Mouse (Mus musculus): Measurements from ENCODE around the gene Ripor3.

The Ripor3 gene

GRCm38 (mm10) chr2:167984371-167984770, 26.0 kb downstream of the Ripor3 start:
- DNase-seq: no peak

DNA sequence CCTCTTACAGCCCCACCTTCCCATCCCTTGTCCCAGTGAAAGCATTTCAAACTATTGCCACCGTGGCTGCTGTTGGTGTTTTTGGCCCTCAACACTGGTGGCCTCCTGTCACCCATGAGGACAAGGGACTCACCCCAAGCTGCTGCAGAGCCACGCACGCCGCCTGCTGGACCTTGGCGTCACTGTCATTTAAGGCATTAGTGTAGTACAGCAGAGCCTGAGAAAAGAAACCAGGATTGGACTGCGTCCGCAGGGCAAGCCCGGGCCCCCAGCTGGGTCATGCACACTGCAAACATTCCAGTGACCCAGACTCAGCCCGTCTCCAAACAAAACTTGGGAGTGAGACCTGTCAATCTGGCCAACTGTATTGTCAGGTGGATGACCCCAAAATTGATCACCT, 27.8 kb downstream of the Ripor3 start:
- no peak for DNase-seq

DNA sequence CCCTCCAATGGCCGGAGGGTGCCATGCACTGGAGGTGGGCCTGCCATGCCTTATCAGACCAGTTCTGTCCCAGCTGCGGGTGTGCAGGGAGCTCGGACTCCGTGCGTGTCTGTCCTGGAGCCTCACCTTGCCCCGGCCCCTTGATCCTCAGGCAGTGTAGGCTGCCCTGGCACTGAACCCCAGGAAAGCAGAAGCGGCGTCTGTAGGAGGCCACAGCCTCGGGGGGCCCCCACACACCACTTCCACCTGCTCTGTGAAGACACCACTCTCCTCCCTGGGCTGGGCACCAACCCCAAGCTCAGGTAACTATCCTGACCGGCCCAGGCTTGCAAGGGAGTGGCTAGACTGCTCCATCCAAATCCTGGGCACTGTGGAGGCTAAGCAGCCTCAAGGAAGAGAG, 30.0 kb downstream of the Ripor3 start:
- no peak for DNase-seq

DNA sequence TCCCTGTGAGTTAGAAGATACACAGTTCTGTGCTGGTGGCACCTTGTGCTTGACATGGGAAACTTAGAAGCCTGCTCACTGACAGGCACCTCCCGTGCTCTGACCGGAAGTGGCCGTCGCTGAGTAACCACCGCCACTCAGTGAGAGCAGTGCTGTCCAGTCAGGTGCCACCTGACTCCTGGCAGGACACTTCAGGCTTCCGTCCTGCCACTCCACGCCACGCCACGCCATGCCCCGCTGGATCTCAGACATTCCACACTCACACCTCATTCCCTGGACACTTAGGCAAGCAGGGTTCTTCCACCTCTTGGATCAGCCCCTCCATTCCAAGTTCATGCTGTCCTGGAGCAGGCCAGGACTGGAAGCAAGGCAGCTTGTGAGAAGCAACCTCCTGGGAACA, 32.1 kb downstream of the Ripor3 start:
- DNase-seq: no peak

DNA sequence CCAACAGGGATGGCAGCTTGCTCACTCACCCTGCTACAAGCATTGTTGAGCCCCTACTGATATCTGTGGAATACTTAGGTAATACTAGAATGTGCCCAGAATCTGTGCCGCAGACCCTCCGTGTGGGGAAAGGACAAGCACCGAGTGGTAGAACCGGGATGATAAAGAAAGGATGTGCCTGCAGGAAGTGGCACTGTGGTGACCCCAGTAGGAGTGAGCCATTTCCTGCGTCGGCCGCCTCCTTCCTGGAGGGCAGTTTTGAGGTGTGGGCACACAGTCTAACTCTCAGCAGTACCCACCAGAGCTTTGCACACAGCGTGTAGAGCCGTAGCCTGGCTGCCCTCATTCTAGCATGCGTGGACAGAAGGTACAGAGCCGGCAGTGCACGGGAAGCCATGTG, 34.7 kb downstream of the Ripor3 start:
- no peak for DNase-seq

GRCm38 (mm10) chr2:167972809-167973208, 37.6 kb downstream of the Ripor3 start:
- DNase-seq: no peak

DNA sequence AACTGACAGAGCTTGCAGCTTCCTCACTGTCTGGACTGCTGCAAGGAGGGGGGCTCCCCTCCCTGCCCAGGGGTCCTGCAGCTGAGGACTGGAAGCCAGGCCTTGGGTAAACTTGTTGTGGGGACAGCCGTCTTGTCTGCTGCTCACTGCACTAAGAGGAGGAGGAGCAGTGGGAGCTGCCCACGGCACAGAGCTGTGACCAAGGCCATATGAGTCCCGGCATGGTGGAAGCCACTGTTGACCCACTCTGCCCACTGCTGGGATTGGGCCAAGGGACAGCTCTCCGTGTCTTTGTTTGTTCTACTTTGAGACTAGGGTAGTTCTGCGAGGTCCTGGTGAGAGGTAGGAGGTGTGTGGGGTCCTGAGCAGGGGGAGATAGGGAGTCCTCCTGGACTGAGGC, 38.3 kb downstream of the Ripor3 start:
- DNase-seq: no peak

- no peak for DNase-seq
Measured at GRCm38 (mm10) chr2:167969851-167970541, 40.4 kb downstream of the Ripor3 start.

GRCm38 (mm10) chr2:167968504-167968903, 41.9 kb downstream of the Ripor3 start:
- DNase-seq: no peak

DNA sequence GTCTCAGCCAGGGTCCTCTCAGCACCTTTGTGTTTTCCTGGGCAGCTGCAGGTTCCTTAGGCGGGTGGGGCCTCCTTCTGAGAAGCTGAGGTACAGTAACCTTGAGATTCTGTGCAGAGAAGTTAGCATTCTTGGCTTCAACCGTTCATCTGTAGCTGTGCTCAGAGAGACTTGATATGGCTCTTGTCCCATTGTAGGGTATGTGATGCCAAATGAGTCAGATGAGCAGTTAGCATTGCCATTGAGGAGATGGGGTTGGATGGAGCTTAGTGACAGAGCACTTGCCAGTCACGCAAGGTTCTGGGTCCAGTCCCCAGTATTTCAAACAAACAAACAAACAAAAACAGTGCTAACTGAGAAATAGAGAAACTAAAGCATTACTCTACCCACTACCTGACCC, 44.5 kb downstream of the Ripor3 start:
- DNase-seq: no peak

DNA sequence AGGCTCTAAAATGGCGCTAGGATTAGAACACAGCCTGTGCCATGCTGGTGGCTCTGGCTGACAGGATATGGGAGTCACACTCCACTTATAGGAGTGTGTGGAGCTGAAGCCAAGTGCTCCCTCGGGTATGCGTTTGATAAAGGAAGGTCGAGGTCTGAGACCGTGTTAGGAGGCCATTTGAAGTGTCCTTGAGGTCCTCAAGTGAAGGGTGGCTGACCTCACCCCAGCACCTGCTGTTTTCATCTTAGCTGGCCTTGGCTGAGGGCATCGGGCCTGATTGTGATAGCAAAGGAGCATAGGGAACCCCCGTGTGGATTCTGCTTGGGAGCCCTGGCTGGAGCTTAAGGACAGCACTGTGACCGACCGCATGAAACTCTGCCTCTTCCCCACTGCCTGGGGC, 46.1 kb downstream of the Ripor3 start:
- DNase-seq: no peak

DNA sequence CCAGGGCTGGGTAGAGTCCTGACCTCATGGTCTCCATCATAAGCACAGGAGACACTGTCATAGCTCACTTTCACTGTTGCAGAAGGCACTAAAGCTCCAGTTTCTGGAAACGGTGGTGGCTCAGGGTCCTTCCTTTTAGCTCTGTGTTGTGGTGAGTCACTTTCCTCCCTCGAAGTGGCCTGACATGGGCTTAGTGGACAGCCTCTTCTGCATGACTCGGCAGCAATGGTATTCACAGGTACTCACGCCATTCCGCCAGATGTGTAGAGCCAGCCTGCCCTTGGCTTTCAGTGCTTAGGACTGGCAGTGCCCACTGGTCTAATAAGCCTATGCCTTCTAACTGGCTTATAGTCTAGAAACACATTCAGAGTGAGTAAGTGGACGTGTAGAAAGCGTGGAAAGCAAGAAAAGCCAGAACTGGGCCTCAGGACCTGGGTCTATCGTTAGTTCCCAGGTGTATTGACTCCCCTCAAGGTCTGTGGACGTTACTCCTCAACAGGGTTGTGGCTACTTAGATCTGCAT, 46.6 kb downstream of the Ripor3 start:
- DNase-seq: no peak

GRCm38 (mm10) chr2:167963176-167963575, 47.2 kb downstream of the Ripor3 start:
- no peak for DNase-seq

DNA sequence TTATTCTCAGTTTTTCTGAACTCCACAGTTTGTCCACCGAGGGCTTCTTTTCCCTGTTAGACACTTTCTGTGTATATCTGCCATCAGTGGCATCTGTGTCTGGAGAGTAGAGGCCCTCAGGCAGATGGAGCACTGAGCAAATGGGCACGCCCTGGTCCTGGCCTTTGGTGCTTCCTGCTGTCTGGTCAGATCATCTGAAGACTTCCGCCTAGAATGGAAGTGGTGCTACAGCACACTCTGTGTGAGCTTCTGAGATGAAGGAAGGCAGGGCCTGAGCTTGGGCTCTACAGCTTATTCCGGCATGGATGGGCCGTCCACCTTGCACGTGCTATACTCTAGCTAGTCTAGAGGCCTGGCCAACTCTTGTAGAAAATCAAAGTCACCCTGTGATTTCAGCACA, 48.1 kb downstream of the Ripor3 start:
- no peak for DNase-seq

DNA sequence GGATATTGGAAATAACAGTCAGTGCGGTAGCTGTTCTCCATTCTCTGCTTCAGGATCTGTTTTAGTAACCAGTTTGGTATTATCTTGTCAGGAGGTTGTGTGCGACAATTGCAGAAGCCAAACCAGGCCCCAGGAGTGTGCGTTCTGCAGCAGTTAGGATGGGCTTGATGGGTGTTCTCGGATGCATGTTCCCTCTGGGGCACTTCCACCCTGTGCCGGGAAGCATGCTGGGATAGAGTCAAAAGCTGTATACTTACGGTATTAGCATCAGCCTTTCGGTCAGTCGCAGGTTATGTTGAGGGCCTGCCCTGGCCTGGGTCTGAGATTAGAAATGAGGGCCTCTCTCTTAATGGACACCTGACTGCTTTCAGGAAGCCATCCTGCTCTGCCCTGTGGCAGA, 49.8 kb downstream of the Ripor3 start:
- no peak for DNase-seq

- no peak for DNase-seq
Measured at GRCm38 (mm10) chr2:167959996-167960395, 50.4 kb downstream of the Ripor3 start.

DNA sequence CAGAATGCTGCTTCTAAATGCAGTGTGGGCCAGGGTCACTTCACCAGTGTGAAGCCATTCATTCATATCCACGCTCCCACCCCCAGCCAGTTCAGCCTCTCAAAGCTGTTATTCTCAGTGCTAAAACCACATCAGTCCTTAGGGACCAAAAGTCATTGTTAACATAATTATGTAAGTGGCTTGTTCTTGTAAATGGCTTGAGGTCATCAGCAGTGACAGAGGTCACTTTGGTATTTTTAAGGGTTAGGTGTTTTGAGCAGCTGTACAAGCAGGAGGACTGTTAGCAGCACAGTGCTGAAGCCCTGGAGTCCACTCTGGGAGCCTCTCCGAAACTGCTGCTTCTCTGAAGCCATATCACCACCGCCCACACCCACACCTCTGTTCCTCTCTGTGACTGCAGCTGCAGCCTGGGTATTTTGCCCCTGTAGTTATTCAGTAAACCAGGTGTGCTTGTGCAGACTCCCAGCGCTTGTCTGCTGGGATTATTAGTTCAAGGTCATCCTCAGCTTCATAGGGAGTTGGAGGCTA, 51.0 kb downstream of the Ripor3 start:
- no peak for DNase-seq

DNA sequence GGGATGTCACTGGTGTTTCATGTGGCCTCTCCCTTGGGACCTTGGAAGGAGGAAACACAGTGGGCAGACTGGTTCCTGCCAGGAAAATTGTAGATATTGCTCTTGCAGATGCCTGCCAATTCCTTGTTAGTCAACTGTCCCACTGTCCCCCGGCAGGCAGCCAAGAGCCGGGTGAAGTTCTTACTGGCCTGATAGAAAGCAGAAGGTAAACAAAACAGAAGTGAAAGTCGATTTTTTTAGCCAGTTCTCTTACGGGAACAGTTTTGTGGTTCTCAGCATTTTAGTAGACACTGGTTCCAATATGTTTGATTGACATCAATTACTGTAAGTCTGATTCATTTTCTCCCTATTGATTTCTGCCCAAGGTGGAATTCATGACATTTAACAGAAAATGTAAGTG, 51.6 kb downstream of the Ripor3 start:
- peak; percentile 76 to 77 for DNase-seq

DNA sequence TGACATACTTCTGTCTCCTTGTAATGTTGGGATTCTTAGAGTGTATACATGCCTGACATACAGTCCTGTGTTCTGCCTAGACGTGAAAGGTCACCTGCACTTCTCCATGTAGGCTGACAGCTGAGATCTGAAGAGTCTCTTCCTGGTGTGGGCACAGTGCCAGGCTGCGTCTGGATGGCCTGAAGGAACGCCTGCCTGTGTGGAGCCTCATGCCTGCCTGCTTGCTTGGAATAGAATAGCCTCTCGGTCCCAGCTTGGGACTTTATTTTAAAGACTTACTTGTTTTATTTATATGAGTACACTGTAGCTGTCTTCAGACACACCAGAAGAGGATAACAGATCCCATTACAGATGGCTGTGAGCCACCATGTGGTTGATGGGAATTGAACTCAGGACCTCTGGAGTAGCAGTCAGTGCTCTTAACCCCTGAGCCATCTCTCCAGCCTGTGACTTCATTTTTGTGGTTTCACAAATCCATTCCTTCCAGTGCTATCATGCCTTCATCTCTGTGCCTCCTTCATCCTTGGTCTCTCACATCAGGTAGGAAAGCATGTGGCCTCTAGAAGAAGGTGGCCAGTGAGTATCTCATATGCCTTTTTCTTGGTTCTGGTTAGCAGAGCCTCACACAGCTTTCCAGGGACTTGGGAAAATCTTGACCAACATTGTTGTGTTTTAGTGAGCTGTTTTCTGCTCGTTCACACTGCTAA, 52.2 kb downstream of the Ripor3 start:
- peak; percentile 68 to 69 for DNase-seq

DNA sequence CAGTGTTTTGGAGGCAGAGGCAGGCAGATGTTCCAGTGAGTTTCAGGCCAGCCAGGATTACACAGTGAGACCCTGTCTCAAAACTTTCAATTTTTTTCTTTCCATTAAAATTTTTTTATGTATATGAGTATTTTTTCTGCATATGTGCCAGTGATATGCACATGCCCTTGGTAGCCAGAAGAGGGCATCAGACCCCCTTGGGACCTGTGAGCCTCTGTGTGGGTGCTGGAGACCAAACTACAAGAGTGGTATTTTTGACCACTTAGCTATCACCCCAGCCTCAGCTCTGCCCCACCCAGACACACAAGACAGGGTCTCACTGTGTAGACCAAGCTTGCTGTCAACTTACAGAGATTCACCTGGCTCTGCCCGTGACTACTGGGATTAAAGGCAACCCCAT, 52.9 kb downstream of the Ripor3 start:
- DNase-seq: no peak

- no peak for DNase-seq
Measured at GRCm38 (mm10) chr2:167954928-167955327, 55.5 kb downstream of the Ripor3 start.

DNA sequence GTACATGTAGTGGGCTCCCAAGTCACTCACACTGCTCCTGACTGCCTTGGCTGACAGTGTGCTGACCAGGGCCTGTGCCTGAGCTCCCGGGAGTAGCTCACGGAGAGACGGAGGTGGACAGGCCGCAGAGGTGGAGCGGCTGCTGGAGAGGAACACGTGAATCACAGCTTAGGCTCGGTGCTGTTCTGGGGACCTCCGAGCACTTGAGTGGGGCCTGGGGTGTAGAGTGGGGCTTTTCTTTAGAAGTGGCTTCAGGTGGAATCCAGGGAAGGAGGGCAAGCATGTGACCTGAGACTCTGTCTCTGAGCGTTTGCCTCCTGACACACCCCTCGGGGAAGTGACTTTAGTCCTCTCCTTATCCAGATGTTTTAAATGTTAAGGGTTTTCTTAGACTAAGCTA, 56.6 kb downstream of the Ripor3 start:
- no peak for DNase-seq

- peak; percentile 24 to 28 for DNase-seq
Measured at GRCm38 (mm10) chr2:167951301-167952211, 58.9 kb downstream of the Ripor3 start.

Measured in cerebellum, adult 18-20 months (tissue).